Mouse (Mus musculus) E14TG2a.4 (cell line): ENCODE results near the gene Rab11fip3.

Experiments used
- CTCF ChIP-seq: conservative IDR thresholded peaks from 2 replicates; pipeline ENCODE4 v1.5.1; 2014; ENCODE audit warnings: low read length
- NANOG ChIP-seq: IDR thresholded peaks from 2 replicates; pipeline ENCODE4 v1.6.1; 2014; ENCODE audit warnings: borderline replicate concordance, low read length, mixed read lengths
- POU5F1 ChIP-seq: IDR thresholded peaks from 2 replicates; pipeline ENCODE4 v1.6.1; 2014; ENCODE audit warnings: low read length, borderline replicate concordance

- TF ChIP-seq CTCF (no peak), POU5F1 (no peak), NANOG (no peak)
These were observed 63.5 kb downstream of the Rab11fip3 start for GRCm38 (mm10) chr17:26005731-26006450.
